Mouse (Mus musculus) spleen, postnatal 10 days (tissue): ENCODE results near the gene Wtip.
"Not testable (repeated sequence)": the region's sequence is repeated elsewhere in the genome, so short reads cannot be mapped to it uniquely, and the experiment has no call there.

Experiments
- DNase-seq, 2 experiments: peaks; one replicate each; pipeline ENCODE4 v3.0.0; 2021 to 2022; ENCODE audit warnings: low spot score in 2 of 2

The Wtip gene

GRCm38 (mm10) chr7:34133117-34133762 lies at the start of gene Wtip:
Gene Wtip, minus strand, starts transcription at chr7:34133268.
- peak in 1 of 2 experiments; percentile 44 for DNase-seq

- DNase-seq: not testable (repeated sequence)
These were observed 43.2 kb upstream of the Wtip start for GRCm38 (mm10) chr7:34176241-34176640.

GRCm38 (mm10) chr7:34172251-34172650 lies 39.2 kb upstream of the Wtip start:
- DNase-seq: no peak

GRCm38 (mm10) chr7:34169454-34169853 lies 36.4 kb upstream of the Wtip start, which contains the start of gene Uba2:
Gene Uba2, minus strand, starts transcription at chr7:34169599.
- no peak for DNase-seq

- DNase-seq: peak; percentile 88 to 92
These were observed 35.6 kb upstream of the Wtip start for GRCm38 (mm10) chr7:34168470-34169251.

- DNase-seq: no peak
These were observed 34.9 kb upstream of the Wtip start for GRCm38 (mm10) chr7:34167766-34168469.

GRCm38 (mm10) chr7:34166850-34167249 lies 33.8 kb upstream of the Wtip start:
- DNase-seq: peak in 1 of 2 experiments; percentile 70

GRCm38 (mm10) chr7:34165999-34166398 lies 32.9 kb upstream of the Wtip start:
- no peak for DNase-seq

GRCm38 (mm10) chr7:34164671-34165070 lies 31.6 kb upstream of the Wtip start:
- no peak for DNase-seq

- DNase-seq: no peak
These were observed 26.1 kb upstream of the Wtip start for GRCm38 (mm10) chr7:34159167-34159566.

- no peak for DNase-seq
These were observed 24.9 kb upstream of the Wtip start for GRCm38 (mm10) chr7:34157994-34158393.

- DNase-seq: no peak
These were observed 14.1 kb upstream of the Wtip start for GRCm38 (mm10) chr7:34147193-34147592.

GRCm38 (mm10) chr7:34141123-34141522 lies 8.1 kb upstream of the Wtip start:
- DNase-seq: no peak

GRCm38 (mm10) chr7:34139493-34139892 lies 6.4 kb upstream of the Wtip start:
- DNase-seq: no peak

- DNase-seq: no peak
These were observed 1.3 kb upstream of the Wtip start for GRCm38 (mm10) chr7:34134336-34134735.

GRCm38 (mm10) chr7:34132355-34133079 lies 551 bp downstream of the Wtip start:
- DNase-seq: no peak

- no peak for DNase-seq
These were observed 1.1 kb downstream of the Wtip start for GRCm38 (mm10) chr7:34131959-34132354.

- no peak for DNase-seq
These were observed 1.9 kb downstream of the Wtip start for GRCm38 (mm10) chr7:34131118-34131517.

- no peak for DNase-seq
These were observed 6.8 kb downstream of the Wtip start for GRCm38 (mm10) chr7:34126291-34126690.

- no peak for DNase-seq
These were observed 7.7 kb downstream of the Wtip start for GRCm38 (mm10) chr7:34125346-34125745.

GRCm38 (mm10) chr7:34122987-34123720 lies 9.9 kb downstream of the Wtip start:
- DNase-seq: no peak
